Mouse (Mus musculus): ENCODE measurements around the gene Ankfn1. TPM values are rescaled to one million over a fixed set of nuclear protein-coding genes. Genes with fewer than 3 reads are reported as not detected.

Ankfn1 gene
- polyA plus RNA-seq, 1 experiment: 0.18 TPM

DNA sequence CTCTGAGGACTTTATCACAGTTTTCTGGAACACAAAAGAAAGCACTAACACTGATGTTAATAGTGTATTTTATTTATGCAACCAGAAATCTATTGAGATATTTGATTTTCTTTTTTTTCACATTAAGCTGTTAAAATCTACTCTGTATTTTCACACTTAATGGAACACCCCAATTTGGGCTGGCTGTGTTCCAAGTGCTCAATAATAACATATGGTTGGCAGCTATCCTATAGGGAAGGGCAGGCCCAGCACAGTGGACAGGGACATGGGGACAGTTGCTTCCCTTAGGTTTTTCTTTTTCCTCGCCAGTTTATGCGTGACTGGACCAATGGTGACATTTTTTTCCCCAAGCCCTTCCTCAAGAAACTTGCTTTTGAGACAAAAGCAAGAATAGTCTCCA lies 4.5 kb downstream of the Ankfn1 start:
- Histone ChIP-seq H3K4me3 (no peak overlapping the region), H3K79me2 (ENCODE audit: control insufficient read depth, insufficient read depth) (no peaks in the 10 kb centered on the region), H3K27me3 (ENCODE audit: control insufficient read depth, insufficient read depth, insufficient read length) (no peaks in the 10 kb centered on the region), H3K4me2 (ENCODE audit: low read depth) (no peak overlapping the region), H3ac (ENCODE audit: control insufficient read depth, insufficient read length) (no peak overlapping the region), H3K36me3 (ENCODE audit: control insufficient read depth, insufficient read depth) (no peaks in the 10 kb centered on the region)
- TF ChIP-seq TCF3 (IDR thresholded peaks at IDR 0.05; ENCODE audit: insufficient read length, low read depth) (no peak), TCF12 (IDR thresholded peaks at IDR 0.05; ENCODE audit: insufficient read depth, poor library complexity, severe bottlenecking) (no peak), E2F4 (IDR thresholded peaks at IDR 0.05; ENCODE audit: insufficient read depth) (no peak), POLR2AphosphoS2 (IDR thresholded peaks at IDR 0.05; ENCODE audit: insufficient read length, low read depth) (no peak), USF1 (IDR thresholded peaks at IDR 0.05; ENCODE audit: low read depth) (no peak), MYOG (IDR thresholded peaks at IDR 0.05; ENCODE audit: control insufficient read depth in 1 of 3, insufficient read depth in 1 of 3, insufficient read length in 2 of 3, low read depth in 2 of 3) (no peak), POLR2A (IDR thresholded peaks at IDR 0.05; ENCODE audit: insufficient read length, low read depth) (no peak), MYOD1 (IDR thresholded peaks at IDR 0.05; ENCODE audit: control insufficient read depth in 1 of 3, insufficient read length in 2 of 3, low read depth in 2 of 3) (no peak), MAX (IDR thresholded peaks at IDR 0.05; ENCODE audit: low read depth) (no peak), CEBPB (IDR thresholded peaks at IDR 0.05; ENCODE audit: insufficient read depth, poor library complexity, severe bottlenecking) (no peak), REST (IDR thresholded peaks at IDR 0.05; ENCODE audit: insufficient read depth, insufficient read length) (no peak), SRF (IDR thresholded peaks at IDR 0.05; ENCODE audit: control insufficient read depth, insufficient read length, low read depth) (no peak)

DNA sequence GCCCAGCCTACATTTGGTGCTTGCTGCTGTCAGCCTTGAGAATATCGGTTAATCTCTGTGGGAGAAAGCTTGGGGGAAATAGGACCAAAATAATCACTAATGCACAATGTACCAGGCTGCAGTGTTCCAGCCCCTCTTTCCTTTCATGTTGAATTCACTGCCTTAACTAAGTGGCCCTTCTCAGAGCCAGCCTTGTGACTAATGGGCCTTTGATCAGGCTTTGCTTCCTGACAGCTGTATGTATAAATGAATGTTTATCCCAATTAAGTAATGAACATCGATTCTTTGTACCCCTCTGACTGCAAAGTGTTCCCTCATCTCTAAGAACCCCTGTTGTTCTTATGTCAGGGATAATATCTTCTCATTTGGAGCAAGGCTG lies 11.7 kb downstream of the Ankfn1 start:
- H3ac ChIP-seq (ENCODE audit: control insufficient read depth, insufficient read length): no peak overlapping the region
- H3K36me3 ChIP-seq (ENCODE audit: control insufficient read depth, insufficient read depth): no peaks in the 10 kb centered on the region
- TF ChIP-seq CEBPB (IDR thresholded peaks at IDR 0.05; ENCODE audit: insufficient read depth, poor library complexity, severe bottlenecking) (no peak), MAX (IDR thresholded peaks at IDR 0.05; ENCODE audit: low read depth) (no peak), E2F4 (IDR thresholded peaks at IDR 0.05; ENCODE audit: insufficient read depth) (no peak), SRF (IDR thresholded peaks at IDR 0.05; ENCODE audit: control insufficient read depth, insufficient read length, low read depth) (no peak), REST (IDR thresholded peaks at IDR 0.05; ENCODE audit: insufficient read depth, insufficient read length) (no peak), POLR2AphosphoS2 (IDR thresholded peaks at IDR 0.05; ENCODE audit: insufficient read length, low read depth) (no peak)
- no peaks in the 10 kb centered on the region for H3K79me2 ChIP-seq (ENCODE audit: control insufficient read depth, insufficient read depth)
- H3K4me2 ChIP-seq (ENCODE audit: low read depth): no peak overlapping the region
- H3K4me3 ChIP-seq: no peak overlapping the region
- H3K27me3 ChIP-seq (ENCODE audit: control insufficient read depth, insufficient read depth, insufficient read length): no peaks in the 10 kb centered on the region

DNA sequence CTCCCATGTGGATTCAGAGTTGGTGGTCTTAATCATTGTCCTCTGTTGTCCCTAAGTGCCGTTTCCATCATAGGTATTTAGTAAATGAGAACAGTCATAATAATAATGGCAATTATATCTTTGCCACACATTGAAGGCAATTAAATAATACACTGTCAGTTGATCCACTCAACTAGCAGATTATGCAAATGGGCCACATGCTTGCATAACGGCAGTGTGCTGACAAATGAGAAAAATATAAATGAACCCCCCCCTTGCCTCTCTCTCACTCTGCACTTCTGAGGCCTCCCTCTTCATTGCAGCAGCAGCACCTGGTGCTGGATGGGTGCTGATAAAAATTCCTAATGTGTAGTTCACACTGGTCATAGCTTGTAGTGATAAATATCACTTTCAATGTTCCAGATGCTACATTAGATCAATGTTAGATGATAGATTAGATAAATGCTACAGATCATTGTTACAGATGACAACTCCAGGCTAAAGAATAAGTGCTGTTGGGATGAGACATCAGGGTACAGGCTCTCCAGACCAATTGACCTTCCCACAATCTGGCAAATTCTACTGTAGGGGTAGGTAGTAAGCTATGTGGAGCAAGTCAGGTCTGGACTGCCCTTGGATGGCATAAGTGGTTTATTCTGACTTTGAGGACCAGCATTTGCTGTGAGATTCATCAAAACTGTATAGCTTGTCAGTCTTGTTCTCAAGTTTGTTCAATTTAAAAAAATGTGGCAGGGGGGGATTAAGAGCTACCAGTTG lies 12.3 kb downstream of the Ankfn1 start:
- Histone ChIP-seq H3ac (ENCODE audit: control insufficient read depth, insufficient read length) (no peak overlapping the region), H3K36me3 (ENCODE audit: control insufficient read depth, insufficient read depth) (no peaks in the 10 kb centered on the region), H3K27me3 (ENCODE audit: control insufficient read depth, insufficient read depth, insufficient read length) (no peaks in the 10 kb centered on the region), H3K4me3 (no peak overlapping the region), H3K4me2 (ENCODE audit: low read depth) (no peak overlapping the region), H3K79me2 (ENCODE audit: control insufficient read depth, insufficient read depth) (no peaks in the 10 kb centered on the region)
- no peak for TF ChIP-seq CEBPB (IDR thresholded peaks at IDR 0.05; ENCODE audit: insufficient read depth, poor library complexity, severe bottlenecking)
- no peak for TF ChIP-seq MYOG (IDR thresholded peaks at IDR 0.05; ENCODE audit: control insufficient read depth in 1 of 3, insufficient read depth in 1 of 3, insufficient read length in 2 of 3, low read depth in 2 of 3)
- TF ChIP-seq POLR2AphosphoS2 (IDR thresholded peaks at IDR 0.05; ENCODE audit: insufficient read length, low read depth): no peak

DNA sequence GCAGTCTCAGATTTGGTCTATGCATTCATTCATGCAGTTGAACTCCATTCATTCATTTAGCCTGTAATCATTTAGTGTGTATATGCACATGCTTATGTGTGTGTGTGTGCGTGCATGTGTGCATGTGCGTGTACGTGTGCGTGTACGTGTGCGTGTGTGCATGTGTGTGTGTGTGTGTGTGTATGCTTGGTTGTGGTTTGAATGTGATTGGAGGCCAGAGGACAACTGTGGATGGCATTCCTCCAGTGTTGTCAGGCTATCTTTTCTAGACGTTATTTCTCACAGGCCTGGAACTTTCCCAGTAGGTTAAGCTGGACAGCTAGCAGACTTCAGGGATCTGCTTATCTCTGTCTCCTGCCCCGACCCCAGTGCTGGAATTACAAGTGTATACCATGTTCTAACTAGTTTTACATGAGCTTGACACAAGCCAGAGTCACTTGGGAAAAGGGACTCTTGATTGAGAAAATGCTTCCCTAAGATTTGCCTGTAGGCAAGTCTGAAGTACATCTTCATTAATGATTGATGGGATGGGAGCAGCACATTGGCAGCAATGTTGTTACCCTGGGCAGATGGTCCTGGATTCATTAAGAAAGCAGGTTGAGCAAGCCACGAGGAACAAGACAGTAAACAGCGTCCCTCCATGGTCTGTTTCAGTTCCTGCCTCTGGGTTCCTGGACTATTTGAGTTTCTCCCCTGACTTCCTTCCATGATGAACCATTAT lies 43.3 kb downstream of the Ankfn1 start:
- Histone ChIP-seq H3K79me2 (ENCODE audit: control insufficient read depth, insufficient read depth) (no peaks in the 10 kb centered on the region), H3K27me3 (ENCODE audit: control insufficient read depth, insufficient read depth, insufficient read length) (no peaks in the 10 kb centered on the region), H3ac (ENCODE audit: control insufficient read depth, insufficient read length) (no peak overlapping the region), H3K4me2 (ENCODE audit: low read depth) (no peak overlapping the region), H3K36me3 (ENCODE audit: control insufficient read depth, insufficient read depth) (no peaks in the 10 kb centered on the region), H3K4me3 (no peak overlapping the region)
- TF ChIP-seq MYOD1 (IDR thresholded peaks at IDR 0.05; ENCODE audit: control insufficient read depth in 1 of 3, insufficient read length in 2 of 3, low read depth in 2 of 3): no peak
- TF ChIP-seq TCF12 (IDR thresholded peaks at IDR 0.05; ENCODE audit: insufficient read depth, poor library complexity, severe bottlenecking): no peak
- TF ChIP-seq SRF (IDR thresholded peaks at IDR 0.05; ENCODE audit: control insufficient read depth, insufficient read length, low read depth): no peak
- TF ChIP-seq POLR2A (IDR thresholded peaks at IDR 0.05; ENCODE audit: insufficient read length, low read depth): no peak
- TF ChIP-seq MAX (IDR thresholded peaks at IDR 0.05; ENCODE audit: low read depth): no peak
- TF ChIP-seq POLR2AphosphoS2 (IDR thresholded peaks at IDR 0.05; ENCODE audit: insufficient read length, low read depth): no peak
- TF ChIP-seq CEBPB (IDR thresholded peaks at IDR 0.05; ENCODE audit: insufficient read depth, poor library complexity, severe bottlenecking): no peak
- TF ChIP-seq TCF3 (IDR thresholded peaks at IDR 0.05; ENCODE audit: insufficient read length, low read depth): no peak
- TF ChIP-seq MYOG (IDR thresholded peaks at IDR 0.05; ENCODE audit: control insufficient read depth in 1 of 3, insufficient read depth in 1 of 3, insufficient read length in 2 of 3, low read depth in 2 of 3): no peak

DNA sequence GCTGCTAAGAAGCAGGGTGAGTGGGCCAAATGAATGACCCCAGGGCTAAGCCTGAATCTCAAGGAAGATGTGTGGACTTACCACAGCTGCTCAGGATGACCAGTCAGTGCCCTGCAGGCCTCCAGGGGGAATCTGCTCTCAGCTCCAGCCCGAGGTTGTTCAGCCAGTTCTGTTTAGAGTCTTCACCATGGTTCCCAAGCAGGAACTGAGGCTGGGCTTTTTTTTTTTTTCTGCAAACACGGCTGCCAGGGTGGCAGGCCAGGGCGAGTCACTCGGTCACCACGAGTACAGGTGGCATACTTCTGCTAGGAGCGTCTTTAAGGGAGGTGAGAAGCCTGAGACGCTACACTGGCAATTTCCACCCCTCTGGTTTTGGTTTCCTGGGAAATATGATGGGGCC lies 43.9 kb downstream of the Ankfn1 start:
- no peak for TF ChIP-seq POLR2AphosphoS2 (IDR thresholded peaks at IDR 0.05; ENCODE audit: insufficient read length, low read depth)

More for the DNA sequence above, 43.9 kb downstream of the Ankfn1 start:
- Histone ChIP-seq H3K4me3 (no peak overlapping the region), H3K27me3 (ENCODE audit: control insufficient read depth, insufficient read depth, insufficient read length) (no peaks in the 10 kb centered on the region), H3ac (ENCODE audit: control insufficient read depth, insufficient read length) (no peak overlapping the region), H3K4me2 (ENCODE audit: low read depth) (no peak overlapping the region), H3K79me2 (ENCODE audit: control insufficient read depth, insufficient read depth) (no peaks in the 10 kb centered on the region), H3K36me3 (ENCODE audit: control insufficient read depth, insufficient read depth) (no peaks in the 10 kb centered on the region)
